Mouse (Mus musculus): ENCODE measurements around the gene Nucks1. TPM values are rescaled to one million over a fixed set of nuclear protein-coding genes. Genes with fewer than 3 reads are reported as not detected.

Nucks1 gene
- polyA plus RNA-seq, 1 experiment from 2014 or later = 53.2 TPM

- 82% methylated on average over 1 of the region's 1 CpGs for WGBS
- Histone ChIP-seq H3K27ac (ENCODE audit: low read depth, low read length) (no peak overlapping the region), H3K9ac (ENCODE audit: low read depth, low read length) (no peak overlapping the region), H3K4me3 (ENCODE audit: low read depth, low read length) (no peak overlapping the region), H3K4me1 (replicated peaks; ENCODE audit: control insufficient read depth, insufficient read depth, low read length) (peaks cover 8% of the 10 kb centered on the region), H3K36me3 (ENCODE audit: control insufficient read depth, insufficient read depth, low read length) (peaks cover 7% of the 10 kb centered on the region; the same call in 1 of the 2 replicates), H3K27me3 (replicated peaks; ENCODE audit: control insufficient read depth, insufficient read depth, low read length) (no peaks in the 10 kb centered on the region), H3K4me2 (no peak overlapping the region), H3K9me3 (ENCODE audit: control insufficient read depth, low read length) (no peaks in the 10 kb centered on the region)
- ATAC-seq (replicated peaks; ENCODE audit: low FRiP score) (no peak), DNase-seq (ENCODE audit: low spot score) (no peak)
These were observed 28.5 kb downstream of the Nucks1 start for GRCm38 (mm10) chr1:131938811-131939210.

DNA sequence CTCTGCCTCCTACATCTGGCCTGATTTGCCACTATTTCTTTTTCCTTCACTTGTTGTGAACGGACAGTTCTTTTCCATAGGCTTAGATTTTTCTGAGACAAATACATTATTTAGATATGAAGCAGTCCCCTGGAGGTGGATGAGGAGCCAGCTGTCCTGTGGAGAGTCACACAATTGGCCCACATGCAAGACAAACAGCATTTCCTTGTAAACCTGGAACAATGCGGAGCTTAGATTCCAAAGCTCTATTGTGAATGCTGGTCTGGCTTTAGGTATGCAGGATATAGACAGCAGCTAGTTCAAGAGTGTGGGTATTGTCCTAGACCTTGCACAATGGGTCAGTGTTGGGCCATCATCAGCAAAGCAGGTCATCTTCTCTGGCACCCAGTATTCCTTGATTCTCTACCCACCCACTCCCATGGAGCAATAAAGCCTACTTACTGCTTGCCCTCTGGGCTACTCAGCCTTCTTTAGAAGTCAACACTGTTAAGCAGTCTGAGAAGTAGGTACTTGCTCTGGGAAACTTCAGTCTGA lies 30.4 kb downstream of the Nucks1 start:
- 77% methylated on average over 2 of the region's 2 CpGs for WGBS
- Histone ChIP-seq H3K9ac (ENCODE audit: low read depth, low read length) (no peak overlapping the region), H3K36me3 (ENCODE audit: control insufficient read depth, insufficient read depth, low read length) (peaks cover 4% of the 10 kb centered on the region; the same call in 1 of the 2 replicates), H3K4me3 (ENCODE audit: low read depth, low read length) (no peak overlapping the region), H3K4me1 (replicated peaks; ENCODE audit: control insufficient read depth, insufficient read depth, low read length) (peaks cover 8% of the 10 kb centered on the region), H3K27ac (ENCODE audit: low read depth, low read length) (no peak overlapping the region), H3K4me2 (no peak overlapping the region), H3K9me3 (ENCODE audit: control insufficient read depth, low read length) (no peaks in the 10 kb centered on the region), H3K27me3 (replicated peaks; ENCODE audit: control insufficient read depth, insufficient read depth, low read length) (no peaks in the 10 kb centered on the region)
- no peak for DNase-seq (ENCODE audit: low spot score)
- no peak for ATAC-seq (replicated peaks; ENCODE audit: low FRiP score)

DNA sequence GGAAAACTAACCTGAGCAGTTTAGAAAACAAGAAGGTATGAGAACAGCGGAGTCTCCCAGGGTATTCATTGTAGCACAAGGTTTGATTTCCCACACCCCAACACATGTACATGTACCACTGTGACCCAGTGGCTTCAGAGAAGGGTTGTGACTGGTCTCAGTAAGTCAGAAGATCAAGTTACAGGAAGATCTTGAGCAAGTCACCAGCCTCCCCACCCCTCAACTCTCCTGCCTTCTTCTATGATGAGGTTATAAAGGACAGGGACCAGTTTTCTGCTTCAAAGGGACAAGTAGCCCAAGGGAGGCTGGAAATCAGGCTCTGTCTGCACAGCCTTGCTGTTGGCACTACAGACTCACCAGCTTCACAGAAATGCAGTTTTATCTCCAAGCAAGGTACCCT lies 31.2 kb downstream of the Nucks1 start:
- Histone ChIP-seq H3K4me3 (ENCODE audit: low read depth, low read length) (no peak overlapping the region), H3K4me1 (replicated peaks; ENCODE audit: control insufficient read depth, insufficient read depth, low read length) (peaks cover 14% of the 10 kb centered on the region), H3K36me3 (ENCODE audit: control insufficient read depth, insufficient read depth, low read length) (peaks cover 4% of the 10 kb centered on the region; the same call in 1 of the 2 replicates), H3K4me2 (no peak overlapping the region), H3K27ac (ENCODE audit: low read depth, low read length) (no peak overlapping the region), H3K9ac (ENCODE audit: low read depth, low read length) (no peak overlapping the region), H3K9me3 (ENCODE audit: control insufficient read depth, low read length) (no peaks in the 10 kb centered on the region), H3K27me3 (replicated peaks; ENCODE audit: control insufficient read depth, insufficient read depth, low read length) (no peaks in the 10 kb centered on the region)
- ATAC-seq (replicated peaks; ENCODE audit: low FRiP score) (no peak), DNase-seq (ENCODE audit: low spot score) (no peak)
- 92% methylated on average over 1 of the region's 1 CpGs for WGBS

DNA sequence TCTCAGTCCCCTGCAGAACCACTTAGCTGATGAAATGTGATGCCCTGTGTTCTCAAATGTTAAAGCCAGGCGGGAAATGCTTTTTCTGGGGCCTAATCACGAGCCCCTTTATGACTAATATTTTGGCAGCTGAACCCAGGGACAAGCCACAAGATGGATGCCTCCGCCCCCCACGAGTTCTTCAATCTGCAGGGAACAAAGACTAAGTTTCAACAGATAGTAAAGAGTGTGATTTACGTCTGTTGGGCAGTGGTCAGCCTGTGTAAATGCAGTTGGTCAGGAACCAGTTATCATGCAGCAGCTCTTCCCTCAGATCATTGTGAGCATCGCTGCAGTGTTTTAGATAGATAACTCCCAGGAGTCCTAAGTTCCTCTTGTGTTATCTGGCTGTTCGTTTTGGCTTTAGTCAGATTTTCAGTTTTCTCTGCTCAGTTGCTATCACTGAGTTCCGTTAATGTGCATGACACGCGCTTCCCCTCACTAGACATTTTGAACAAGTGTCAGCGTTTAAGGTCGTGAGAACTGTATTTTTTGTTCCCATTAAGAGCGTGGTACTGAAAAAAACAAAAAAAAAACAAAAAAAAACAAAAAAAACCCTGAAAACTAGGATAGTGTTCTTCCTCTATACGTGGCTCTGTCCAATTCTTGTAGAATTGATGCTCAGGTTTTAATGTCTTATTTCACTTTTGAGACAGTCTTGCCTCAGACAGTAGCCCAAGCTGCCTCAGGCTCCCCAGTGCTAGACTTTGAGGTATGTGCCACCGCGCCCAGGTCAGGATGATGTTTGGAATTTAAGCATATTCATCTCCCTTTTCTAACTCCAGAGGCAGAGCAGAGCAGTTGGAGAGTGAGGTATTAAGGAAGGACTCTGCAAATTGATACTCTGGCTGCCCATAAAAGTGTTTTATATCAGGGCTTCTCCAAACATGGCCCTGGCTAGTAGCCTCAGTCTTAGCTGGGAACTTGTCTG lies 32.6 kb downstream of the Nucks1 start:
- DNase-seq (ENCODE audit: low spot score) = no peak
- 36% methylated on average over 16 of the region's 16 CpGs for WGBS
- ATAC-seq (replicated peaks; ENCODE audit: low FRiP score) = no peak

GRCm38 (mm10) chr1:131945674-131946440 lies 35.5 kb downstream of the Nucks1 start:
- Histone ChIP-seq H3K4me2 (no peak overlapping the region), H3K27ac (ENCODE audit: low read depth, low read length) (no peak overlapping the region), H3K9me3 (ENCODE audit: control insufficient read depth, low read length) (no peaks in the 10 kb centered on the region), H3K27me3 (replicated peaks; ENCODE audit: control insufficient read depth, insufficient read depth, low read length) (no peaks in the 10 kb centered on the region), H3K4me1 (replicated peaks; ENCODE audit: control insufficient read depth, insufficient read depth, low read length) (peaks cover 14% of the 10 kb centered on the region), H3K4me3 (ENCODE audit: low read depth, low read length) (no peak overlapping the region), H3K9ac (ENCODE audit: low read depth, low read length) (no peak overlapping the region), H3K36me3 (ENCODE audit: control insufficient read depth, insufficient read depth, low read length) (no peaks in the 10 kb centered on the region)
- DNase-seq (ENCODE audit: low spot score) (no peak), ATAC-seq (replicated peaks; ENCODE audit: low FRiP score) (no peak; the same call in 1 of the 2 replicates)
- 35% methylated on average over 10 of the region's 10 CpGs for WGBS

More for the DNA sequence above, 32.6 kb downstream of the Nucks1 start:
- H3K4me1 ChIP-seq (replicated peaks; ENCODE audit: control insufficient read depth, insufficient read depth, low read length) = peaks cover 14% of the 10 kb centered on the region
- no peaks in the 10 kb centered on the region for H3K9me3 ChIP-seq (ENCODE audit: control insufficient read depth, low read length)
- no peak overlapping the region for H3K4me3 ChIP-seq (ENCODE audit: low read depth, low read length)
- no peaks in the 10 kb centered on the region; the same call in 1 of the 2 replicates for H3K36me3 ChIP-seq (ENCODE audit: control insufficient read depth, insufficient read depth, low read length)
- no peak overlapping the region for H3K27ac ChIP-seq (ENCODE audit: low read depth, low read length)
- no peaks in the 10 kb centered on the region for H3K27me3 ChIP-seq (replicated peaks; ENCODE audit: control insufficient read depth, insufficient read depth, low read length)
- no peak overlapping the region for H3K9ac ChIP-seq (ENCODE audit: low read depth, low read length)
- H3K4me2 ChIP-seq = no peak overlapping the region

DNA sequence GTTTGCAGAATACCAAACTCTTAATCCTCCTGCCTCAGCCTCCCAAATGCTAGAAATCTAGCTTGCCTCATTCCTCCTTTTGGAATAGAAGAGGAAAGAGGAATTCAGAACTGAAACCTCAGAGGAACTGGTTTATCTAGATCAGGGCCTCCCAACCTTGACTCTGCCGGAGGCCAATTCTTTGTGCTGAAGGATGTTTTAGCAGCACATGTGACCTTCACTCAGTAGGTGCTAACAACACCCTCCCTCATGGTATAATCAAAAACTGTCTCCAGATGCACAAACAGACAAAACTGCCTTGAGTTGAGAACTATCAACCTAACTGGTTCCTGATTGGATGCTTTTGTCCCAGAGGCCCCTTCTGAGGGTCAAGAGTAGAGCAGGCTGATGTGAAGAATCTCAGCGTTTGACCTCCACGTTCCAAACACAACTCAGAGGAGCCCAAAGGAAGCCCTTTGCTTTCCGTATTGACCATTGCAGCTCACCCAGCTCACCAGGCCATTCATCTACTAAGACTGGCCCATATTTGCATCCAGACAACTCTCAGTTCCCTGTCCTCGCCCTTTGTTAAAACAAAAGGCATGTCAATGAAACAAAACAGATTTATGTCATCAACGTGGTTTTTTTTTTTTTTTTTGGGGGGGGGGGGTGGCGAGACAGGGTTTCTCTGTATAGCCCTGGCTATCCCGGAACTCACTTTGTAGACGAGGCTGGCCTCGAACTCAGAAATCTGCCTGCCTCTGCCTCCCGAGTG lies 36.3 kb downstream of the Nucks1 start:
- H3K4me1 ChIP-seq (replicated peaks; ENCODE audit: control insufficient read depth, insufficient read depth, low read length) = peaks cover 14% of the 10 kb centered on the region
- no peaks in the 10 kb centered on the region for H3K36me3 ChIP-seq (ENCODE audit: control insufficient read depth, insufficient read depth, low read length)
- no peak overlapping the region for H3K4me3 ChIP-seq (ENCODE audit: low read depth, low read length)
- ATAC-seq (replicated peaks; ENCODE audit: low FRiP score) = no peak
- no peak overlapping the region for H3K4me2 ChIP-seq
- WGBS = 75% methylated on average over 11 of the region's 11 CpGs
- H3K27ac ChIP-seq (ENCODE audit: low read depth, low read length) = no peak overlapping the region
- H3K9me3 ChIP-seq (ENCODE audit: control insufficient read depth, low read length) = no peaks in the 10 kb centered on the region
- H3K9ac ChIP-seq (ENCODE audit: low read depth, low read length) = no peak overlapping the region
- DNase-seq (ENCODE audit: low spot score) = no peak
- H3K27me3 ChIP-seq (replicated peaks; ENCODE audit: control insufficient read depth, insufficient read depth, low read length) = no peaks in the 10 kb centered on the region

DNA sequence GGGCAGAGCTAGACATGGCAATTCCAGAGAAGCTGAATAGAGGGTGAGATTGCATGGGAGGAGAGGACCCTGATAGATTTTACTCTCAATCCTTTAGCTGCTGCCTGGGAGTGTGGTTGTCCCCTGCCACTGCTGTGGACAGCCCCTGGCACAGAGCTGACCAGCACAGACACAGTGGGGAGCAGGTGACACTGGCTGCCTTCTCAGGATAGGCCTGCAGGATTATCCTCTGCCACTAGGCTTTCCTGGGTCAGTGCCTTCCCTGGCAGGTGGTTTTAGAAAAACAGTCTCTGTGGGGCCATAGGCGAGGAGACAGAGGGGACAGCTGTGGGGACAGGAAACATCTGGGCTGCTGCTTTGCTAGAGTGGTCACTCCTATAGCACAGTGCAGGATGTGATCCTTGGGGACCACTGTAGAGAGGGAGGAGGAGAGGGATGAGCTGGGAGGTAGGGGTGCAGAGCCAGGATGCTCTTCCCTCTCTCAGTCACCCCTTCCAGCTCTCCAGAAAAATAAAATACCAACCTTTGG lies 37.7 kb downstream of the Nucks1 start:
- Histone ChIP-seq H3K4me2 (no peak overlapping the region), H3K4me1 (replicated peaks; ENCODE audit: control insufficient read depth, insufficient read depth, low read length) (peaks cover 6% of the 10 kb centered on the region), H3K27ac (ENCODE audit: low read depth, low read length) (no peak overlapping the region), H3K36me3 (ENCODE audit: control insufficient read depth, insufficient read depth, low read length) (no peaks in the 10 kb centered on the region), H3K9ac (ENCODE audit: low read depth, low read length) (no peak overlapping the region), H3K9me3 (ENCODE audit: control insufficient read depth, low read length) (no peaks in the 10 kb centered on the region), H3K27me3 (replicated peaks; ENCODE audit: control insufficient read depth, insufficient read depth, low read length) (no peaks in the 10 kb centered on the region), H3K4me3 (ENCODE audit: low read depth, low read length) (no peak overlapping the region)
- no peak for DNase-seq (ENCODE audit: low spot score)
- ATAC-seq (replicated peaks; ENCODE audit: low FRiP score) = no peak
- 30% methylated on average over 1 of the region's 1 CpGs for WGBS

All from liver, embryonic 11.5 days (tissue).